Comparison of ENCODE assay signal across 16 mouse cellular contexts in genomic region chr7:132892311-132892661, GRCm38 (mm10). TPM values are rescaled to one million over a fixed set of nuclear protein-coding genes. Genes with fewer than 3 reads are reported as not detected.
DNase-seq lines count a peak whose midpoint lies in the region; ATAC-seq lines count a peak whose summit lies in the region.
"Had no signal": no experiment of that assay in that cellular context is flagged by ENCODE, and none has a peak within 500 bp of the region (broad histone marks: within the 10 kb centered on the region; RNA-seq: fewer than 3 reads in every experiment).

No protein-coding gene starts in this region.

- DNase-seq in kidney, postnatal 10 days = no peak
- DNase-seq in brain, adult 2 months (ENCODE audit: low read depth, low spot score) = peak; percentile 98
- peak; percentile 94 for DNase-seq in cerebellum, adult 11-12 months
- peak; percentile 91 to 93 for DNase-seq in cerebellum, postnatal 25 days
- DNase-seq in thymus, postnatal 36 days = no peak
- no peak for DNase-seq in T-cell, adult 2 months (ENCODE audit: low spot score)
- DNase-seq: gastrocnemius, postnatal 25 days; liver; liver, postnatal 0 days had no signal

- H3K9ac ChIP-seq in kidney, embryonic 15.5 days = no peak overlapping the region
- H3K9ac ChIP-seq: embryonic facial prominence, embryonic 12.5 days; heart, embryonic 12.5 days; liver, postnatal 0 days; neural tube, embryonic 15.5 days had no signal

- 0 out of 2 replicates have a peak, but pooled peaks have one; percentile 15 for ATAC-seq in kidney, embryonic 15.5 days (replicated peaks; ENCODE audit: low FRiP score)
- ATAC-seq in CD4-positive, CD25-positive, alpha-beta regulatory T cell, adult 4 months = no peak
- ATAC-seq: liver, postnatal 0 days had no signal

- WGBS in kidney, embryonic 15.5 days = 54% methylated on average over 4 of the region's 4 CpGs

- no peak overlapping the region for H3K27ac ChIP-seq in kidney, embryonic 15.5 days
- H3K27ac ChIP-seq: embryonic facial prominence, embryonic 12.5 days; neural tube, embryonic 15.5 days had no signal

- H3K36me3 ChIP-seq in kidney, embryonic 15.5 days = no peaks in the 10 kb centered on the region
- H3K36me3 ChIP-seq: embryonic facial prominence, embryonic 12.5 days; G1E; heart, embryonic 12.5 days; neural tube, embryonic 15.5 days had no signal

- H3K4me2 ChIP-seq in kidney, embryonic 15.5 days = no peak overlapping the region
- H3K4me2 ChIP-seq: embryonic facial prominence, embryonic 12.5 days; heart, embryonic 12.5 days; midbrain, embryonic 11.5 days; neural tube, embryonic 15.5 days had no signal

- no peak overlapping the region for H3K4me3 ChIP-seq in kidney, embryonic 15.5 days (replicated peaks)
- H3K4me3 ChIP-seq: embryonic facial prominence, embryonic 12.5 days; heart, embryonic 12.5 days; neural tube, embryonic 15.5 days had no signal

- peaks cover 2% of the 10 kb centered on the region; the same call in 1 of the 2 replicates for H3K4me1 ChIP-seq in kidney, embryonic 15.5 days
- H3K4me1 ChIP-seq: neural tube, embryonic 15.5 days had no signal

- no peaks in the 10 kb centered on the region for H3K9me3 ChIP-seq in kidney, embryonic 15.5 days (replicated peaks)
- H3K9me3 ChIP-seq: embryonic facial prominence, embryonic 12.5 days; G1E; neural tube, embryonic 15.5 days had no signal

- no peaks in the 10 kb centered on the region for H3K27me3 ChIP-seq in kidney, embryonic 15.5 days
- H3K27me3 ChIP-seq: embryonic facial prominence, embryonic 12.5 days; heart, embryonic 12.5 days; neural tube, embryonic 15.5 days had no signal

RNA-seq across cellular contexts. Expression of gene Abraxas2, which starts 33.3 kb away (rescaled TPM):
- 39.0 and 41.4 TPM in 2 replicates for polyA plus RNA-seq in kidney, embryonic 15.5 days (2015; fragmentation: Nextera tagmentation; extraction: Ambion mirVana)
- polyA plus RNA-seq in CD4-positive, CD25-positive, alpha-beta regulatory T cell, adult 4 months (2017; shearing (Covaris generic)) = 10 to 100 TPM; 35.2 to 37.9 TPM

RNA-seq across cellular contexts. Expression of gene Zranb1, which starts 38.7 kb away (rescaled TPM):
- 12.7 and 12.9 TPM in 2 replicates for polyA plus RNA-seq in kidney, embryonic 15.5 days (2015; fragmentation: Nextera tagmentation; extraction: Ambion mirVana)
- 10 to 100 TPM; 11.4 to 15.4 TPM for polyA plus RNA-seq in CD4-positive, CD25-positive, alpha-beta regulatory T cell, adult 4 months (2017; shearing (Covaris generic))

RNA-seq across cellular contexts. Expression of gene Eef1akmt2, which starts 39.8 kb away (rescaled TPM):
- polyA plus RNA-seq in kidney, embryonic 15.5 days (2015; fragmentation: Nextera tagmentation; extraction: Ambion mirVana) = 67.9 and 70.8 TPM in 2 replicates
- polyA plus RNA-seq in CD4-positive, CD25-positive, alpha-beta regulatory T cell, adult 4 months (2017; shearing (Covaris generic)) = 10 to 100 TPM; 55.3 to 58.5 TPM

Comparison
In these comparisons a context has a peak if more than half of its experiments do, and no peak if none do; other contexts are left out.
1. DNase-seq: peak in brain, adult 2 months (single experiment), cerebellum, adult 11-12 months (single experiment) and cerebellum, postnatal 25 days (2 of 2); none in kidney, postnatal 10 days (single experiment), thymus, postnatal 36 days (0 of 2) and T-cell, adult 2 months (single experiment).